Mouse (Mus musculus): Measurements from ENCODE around the gene Wdfy3.
"Not testable (repeated sequence)": the region's sequence is repeated elsewhere in the genome, so short reads cannot be mapped to it uniquely, and the experiment has no call there.

The Wdfy3 gene

GRCm38 (mm10) chr5:102006218-102006941 lies 63.3 kb downstream of the Wdfy3 start:
- in situ Hi-C loops (cut with MboI; ENCODE audit: low sequenced_read_pairs) = no loop called here

GRCm38 (mm10) chr5:102003371-102003770 lies 66.3 kb downstream of the Wdfy3 start:
- in situ Hi-C loops (cut with MboI; ENCODE audit: low sequenced_read_pairs) = no loop called here

GRCm38 (mm10) chr5:102001026-102001425 lies 68.7 kb downstream of the Wdfy3 start:
- in situ Hi-C loops (cut with MboI; ENCODE audit: low sequenced_read_pairs) = no loop called here

- in situ Hi-C loops (cut with MboI; ENCODE audit: low sequenced_read_pairs) = no loop called here
Measured at GRCm38 (mm10) chr5:101998971-101999370, 70.8 kb downstream of the Wdfy3 start.

GRCm38 (mm10) chr5:101996036-101996735 lies 73.5 kb downstream of the Wdfy3 start:
- in situ Hi-C loops (cut with MboI; ENCODE audit: low sequenced_read_pairs) = no loop called here

- in situ Hi-C loops (cut with MboI; ENCODE audit: low sequenced_read_pairs) = no loop called here
Measured at GRCm38 (mm10) chr5:101995451-101995995, 74.2 kb downstream of the Wdfy3 start.

GRCm38 (mm10) chr5:101993996-101994395 lies 75.7 kb downstream of the Wdfy3 start:
- in situ Hi-C loops (cut with MboI; ENCODE audit: low sequenced_read_pairs) = no loop called here

- in situ Hi-C loops (cut with MboI; ENCODE audit: low sequenced_read_pairs) = no loop called here
Measured at GRCm38 (mm10) chr5:101992969-101993670, 76.6 kb downstream of the Wdfy3 start.

- in situ Hi-C loops (cut with MboI; ENCODE audit: low sequenced_read_pairs) = no loop called here
Measured at GRCm38 (mm10) chr5:101990298-101990845, 79.3 kb downstream of the Wdfy3 start.

- in situ Hi-C loops (cut with MboI; ENCODE audit: low sequenced_read_pairs) = no loop called here
Measured at GRCm38 (mm10) chr5:101988476-101988875, 81.2 kb downstream of the Wdfy3 start.

GRCm38 (mm10) chr5:101986694-101987093 lies 83.0 kb downstream of the Wdfy3 start:
- in situ Hi-C loops (cut with MboI; ENCODE audit: low sequenced_read_pairs) = no loop called here

- in situ Hi-C loops (cut with MboI; ENCODE audit: low sequenced_read_pairs) = no loop called here
Measured at GRCm38 (mm10) chr5:101982239-101982638, 87.5 kb downstream of the Wdfy3 start.

GRCm38 (mm10) chr5:101979594-101979993 lies 90.1 kb downstream of the Wdfy3 start:
- in situ Hi-C loops (cut with MboI; ENCODE audit: low sequenced_read_pairs) = no loop called here

GRCm38 (mm10) chr5:101972594-101972993 lies 97.1 kb downstream of the Wdfy3 start:
- in situ Hi-C loops (cut with MboI; ENCODE audit: low sequenced_read_pairs) = not testable (repeated sequence)

GRCm38 (mm10) chr5:101968153-101968851 lies 101.4 kb downstream of the Wdfy3 start:
- in situ Hi-C loops (cut with MboI; ENCODE audit: low sequenced_read_pairs) = no loop called here

- in situ Hi-C loops (cut with MboI; ENCODE audit: low sequenced_read_pairs) = no loop called here
Measured at GRCm38 (mm10) chr5:101967832-101968152, 101.9 kb downstream of the Wdfy3 start.

GRCm38 (mm10) chr5:101962824-101963223 lies 106.9 kb downstream of the Wdfy3 start:
- in situ Hi-C loops (cut with MboI; ENCODE audit: low sequenced_read_pairs) = no loop called here

GRCm38 (mm10) chr5:101959369-101959768 lies 110.4 kb downstream of the Wdfy3 start:
- in situ Hi-C loops (cut with MboI; ENCODE audit: low sequenced_read_pairs) = no loop called here

GRCm38 (mm10) chr5:101958941-101959340 lies 110.8 kb downstream of the Wdfy3 start:
- in situ Hi-C loops (cut with MboI; ENCODE audit: low sequenced_read_pairs) = no loop called here

GRCm38 (mm10) chr5:101957419-101957818 lies 112.3 kb downstream of the Wdfy3 start:
- in situ Hi-C loops (cut with MboI; ENCODE audit: low sequenced_read_pairs) = no loop called here

Measured in CH12F3 (cell line).